Mouse (Mus musculus): ENCODE data around the gene Begain. TPM values are rescaled to one million over a fixed set of nuclear protein-coding genes. Genes with fewer than 3 reads are reported as not detected.

Begain gene
- polyA plus RNA-seq, 1 experiment from 2014 or later, result 1.5 TPM

- Histone ChIP-seq H3K27me3 (ENCODE audit: control insufficient read depth, insufficient read depth, low read length) (peaks cover 18% of the 10 kb centered on the region), H3K36me3 (ENCODE audit: control insufficient read depth, insufficient read depth) (no peaks in the 10 kb centered on the region), H3K4me2 (ENCODE audit: low read depth, low read length) (no peak overlapping the region), H3K4me1 (ENCODE audit: control insufficient read depth, insufficient read depth, low read length) (no peaks in the 10 kb centered on the region), H3K27ac (ENCODE audit: low read length) (no peak overlapping the region), H3K4me3 (ENCODE audit: low read length) (no peak overlapping the region), H3K9me3 (replicated peaks; ENCODE audit: control insufficient read depth, low read length) (0 out of 2 replicates have a peak, but pooled peaks cover 2% of the 10 kb centered on the region), H3K9ac (ENCODE audit: low read length) (no peak overlapping the region)
- WGBS, result 45% methylated on average over 14 of the region's 14 CpGs
- no peak for ATAC-seq (replicated peaks; ENCODE audit: extremely low read depth, insufficient read depth, low FRiP score)
Observed at GRCm38 (mm10) chr12:109038179-109038819, 29.7 kb downstream of the Begain start.

DNA sequence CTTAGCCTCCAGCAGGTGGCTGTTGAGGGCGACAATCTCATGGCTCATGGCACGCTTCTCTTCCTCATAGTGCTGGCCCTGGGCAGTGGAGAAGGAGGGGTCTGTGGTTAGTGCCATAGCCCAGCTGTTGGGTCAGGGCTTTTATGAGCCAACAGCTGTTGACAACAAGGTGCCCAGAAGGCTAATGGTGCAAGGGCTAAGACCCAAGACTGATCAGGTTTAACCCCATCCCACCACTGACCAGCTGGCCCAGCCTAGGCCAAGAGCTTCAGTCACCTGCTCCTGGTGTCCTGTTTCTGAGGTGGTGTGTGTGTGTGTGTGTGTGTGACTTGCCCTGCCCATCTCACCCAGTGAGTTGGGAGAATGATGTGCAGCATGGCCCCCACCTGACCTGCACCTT is 31.0 kb downstream of the Begain start:
- Histone ChIP-seq H3K9ac (ENCODE audit: low read length) (no peak overlapping the region), H3K4me2 (ENCODE audit: low read depth, low read length) (no peak overlapping the region), H3K9me3 (replicated peaks; ENCODE audit: control insufficient read depth, low read length) (0 out of 2 replicates have a peak, but pooled peaks cover 2% of the 10 kb centered on the region), H3K36me3 (ENCODE audit: control insufficient read depth, insufficient read depth) (no peaks in the 10 kb centered on the region), H3K4me3 (ENCODE audit: low read length) (no peak overlapping the region), H3K27ac (ENCODE audit: low read length) (no peak overlapping the region), H3K27me3 (ENCODE audit: control insufficient read depth, insufficient read depth, low read length) (peaks cover 31% of the 10 kb centered on the region), H3K4me1 (ENCODE audit: control insufficient read depth, insufficient read depth, low read length) (no peaks in the 10 kb centered on the region)
- ATAC-seq (replicated peaks; ENCODE audit: extremely low read depth, insufficient read depth, low FRiP score), result no peak
- 77% methylated on average over 2 of the region's 2 CpGs for WGBS

GRCm38 (mm10) chr12:109023780-109024179 is 44.2 kb downstream of the Begain start:
- Histone ChIP-seq H3K27me3 (ENCODE audit: control insufficient read depth, insufficient read depth, low read length) (no peaks in the 10 kb centered on the region), H3K9ac (ENCODE audit: low read length) (no peak overlapping the region), H3K4me2 (ENCODE audit: low read depth, low read length) (no peak overlapping the region), H3K9me3 (replicated peaks; ENCODE audit: control insufficient read depth, low read length) (no peaks in the 10 kb centered on the region), H3K27ac (ENCODE audit: low read length) (no peak overlapping the region), H3K4me3 (ENCODE audit: low read length) (no peak overlapping the region), H3K4me1 (ENCODE audit: control insufficient read depth, insufficient read depth, low read length) (no peaks in the 10 kb centered on the region), H3K36me3 (ENCODE audit: control insufficient read depth, insufficient read depth) (peaks cover 2% of the 10 kb centered on the region; the same call in 1 of the 2 replicates)
- WGBS, result 53% methylated on average over 9 of the region's 9 CpGs
- no peak for ATAC-seq (replicated peaks; ENCODE audit: extremely low read depth, insufficient read depth, low FRiP score)

DNA sequence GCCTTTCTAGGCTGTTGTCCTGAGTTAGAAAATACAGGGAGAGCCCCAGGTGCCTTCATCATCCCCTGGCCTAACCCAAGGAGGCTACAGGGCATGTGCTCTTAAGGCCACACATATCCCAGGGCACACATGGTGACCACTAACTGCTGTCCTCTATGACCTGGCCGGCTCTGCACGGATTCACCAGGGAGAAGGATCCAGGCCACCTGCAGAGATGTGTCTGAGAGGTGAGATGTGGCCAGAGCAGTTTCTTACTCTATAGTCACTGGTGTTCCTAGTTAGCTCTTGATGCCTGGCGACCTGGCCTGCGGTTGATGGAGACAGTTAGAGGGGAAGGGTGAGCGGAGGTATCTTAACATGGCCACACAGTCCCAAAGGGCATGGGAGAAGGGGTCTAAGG is 45.1 kb downstream of the Begain start:
- 77% methylated on average over 5 of the region's 5 CpGs for WGBS
- no peaks in the 10 kb centered on the region for H3K4me1 ChIP-seq (ENCODE audit: control insufficient read depth, insufficient read depth, low read length)
- H3K9me3 ChIP-seq (replicated peaks; ENCODE audit: control insufficient read depth, low read length), result no peaks in the 10 kb centered on the region
- ATAC-seq (replicated peaks; ENCODE audit: extremely low read depth, insufficient read depth, low FRiP score), result no peak
- peaks cover 2% of the 10 kb centered on the region; the same call in 1 of the 2 replicates for H3K36me3 ChIP-seq (ENCODE audit: control insufficient read depth, insufficient read depth)
- no peaks in the 10 kb centered on the region for H3K27me3 ChIP-seq (ENCODE audit: control insufficient read depth, insufficient read depth, low read length)
- H3K4me2 ChIP-seq (ENCODE audit: low read depth, low read length), result no peak overlapping the region
- no peak overlapping the region for H3K9ac ChIP-seq (ENCODE audit: low read length)
- H3K27ac ChIP-seq (ENCODE audit: low read length), result no peak overlapping the region
- H3K4me3 ChIP-seq (ENCODE audit: low read length), result no peak overlapping the region

DNA sequence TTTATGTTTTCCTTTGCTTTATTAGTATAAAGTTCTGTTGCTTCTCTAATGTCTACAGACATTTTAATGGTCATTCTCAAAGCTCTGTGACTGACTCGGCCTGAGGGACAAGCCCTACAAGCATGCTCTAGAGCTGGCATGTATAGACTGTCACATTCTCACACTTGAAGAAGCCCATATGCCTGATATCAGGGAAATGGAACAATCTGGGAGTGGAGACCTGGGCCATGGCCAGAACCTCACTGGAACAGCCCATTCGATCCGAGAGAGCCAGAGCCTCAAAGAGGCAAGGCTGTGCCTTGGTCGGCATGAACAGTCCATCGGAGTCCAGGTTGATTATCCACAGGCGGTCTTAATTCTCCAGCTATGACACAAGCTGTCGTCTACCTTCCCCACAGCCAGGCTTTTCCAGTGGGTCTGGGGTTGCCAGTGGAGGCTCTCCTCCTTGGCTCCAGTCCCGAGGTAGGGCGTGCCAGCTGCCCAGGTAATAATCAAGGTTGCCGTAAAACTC is 45.8 kb downstream of the Begain start:
- Histone ChIP-seq H3K27ac (ENCODE audit: low read length) (no peak overlapping the region), H3K9me3 (replicated peaks; ENCODE audit: control insufficient read depth, low read length) (no peaks in the 10 kb centered on the region), H3K4me1 (ENCODE audit: control insufficient read depth, insufficient read depth, low read length) (no peaks in the 10 kb centered on the region), H3K9ac (ENCODE audit: low read length) (no peak overlapping the region), H3K36me3 (ENCODE audit: control insufficient read depth, insufficient read depth) (peaks cover 2% of the 10 kb centered on the region; the same call in 1 of the 2 replicates), H3K4me3 (ENCODE audit: low read length) (no peak overlapping the region), H3K27me3 (ENCODE audit: control insufficient read depth, insufficient read depth, low read length) (no peaks in the 10 kb centered on the region), H3K4me2 (ENCODE audit: low read depth, low read length) (no peak overlapping the region)
- ATAC-seq (replicated peaks; ENCODE audit: extremely low read depth, insufficient read depth, low FRiP score), result no peak
- 77% methylated on average over 10 of the region's 10 CpGs for WGBS

DNA sequence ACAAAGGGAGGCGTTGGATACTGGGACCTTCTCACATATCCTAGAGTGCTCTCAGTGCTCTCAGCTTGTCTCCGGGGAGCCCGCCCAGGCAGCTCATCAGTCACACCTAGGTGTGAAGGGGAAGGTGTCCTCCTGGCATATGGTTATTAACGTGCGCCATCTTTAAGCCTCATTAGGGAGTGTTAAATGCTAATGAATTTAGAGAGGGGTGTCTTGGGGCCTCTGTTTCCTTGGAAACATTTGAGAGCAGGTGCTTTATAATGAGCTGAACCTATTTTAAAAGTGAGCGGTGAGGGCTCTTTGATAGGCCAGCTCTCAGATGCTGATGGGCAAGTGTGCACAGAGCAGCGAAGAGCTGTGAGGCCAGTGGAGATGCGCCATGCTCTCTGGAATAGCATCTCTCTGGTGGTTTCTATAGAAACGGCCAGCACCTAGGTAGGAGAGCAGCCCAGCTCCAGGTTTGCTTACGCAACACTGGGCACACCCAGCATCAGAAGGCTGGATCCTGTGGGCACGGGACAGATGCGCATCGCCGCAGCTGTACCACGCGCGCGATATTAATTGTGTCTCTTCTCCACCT is 57.9 kb downstream of the Begain start:
- Histone ChIP-seq H3K27me3 (ENCODE audit: control insufficient read depth, insufficient read depth, low read length) (no peaks in the 10 kb centered on the region), H3K36me3 (ENCODE audit: control insufficient read depth, insufficient read depth) (no peaks in the 10 kb centered on the region), H3K4me1 (ENCODE audit: control insufficient read depth, insufficient read depth, low read length) (no peaks in the 10 kb centered on the region), H3K9me3 (replicated peaks; ENCODE audit: control insufficient read depth, low read length) (no peaks in the 10 kb centered on the region), H3K9ac (ENCODE audit: low read length) (no peak overlapping the region), H3K4me3 (ENCODE audit: low read length) (no peak overlapping the region), H3K27ac (ENCODE audit: low read length) (no peak overlapping the region), H3K4me2 (ENCODE audit: low read depth, low read length) (no peak overlapping the region)
- 79% methylated on average over 18 of the region's 18 CpGs for WGBS
- ATAC-seq (replicated peaks; ENCODE audit: extremely low read depth, insufficient read depth, low FRiP score), result no peak

GRCm38 (mm10) chr12:109002978-109003377 is 65.0 kb downstream of the Begain start:
- no peak overlapping the region for H3K9ac ChIP-seq (ENCODE audit: low read length)
- H3K27ac ChIP-seq (ENCODE audit: low read length), result no peak overlapping the region
- no peaks in the 10 kb centered on the region for H3K36me3 ChIP-seq (ENCODE audit: control insufficient read depth, insufficient read depth)
- no peaks in the 10 kb centered on the region for H3K9me3 ChIP-seq (replicated peaks; ENCODE audit: control insufficient read depth, low read length)
- no peaks in the 10 kb centered on the region for H3K4me1 ChIP-seq (ENCODE audit: control insufficient read depth, insufficient read depth, low read length)
- no peak for ATAC-seq (replicated peaks; ENCODE audit: extremely low read depth, insufficient read depth, low FRiP score)
- 63% methylated on average over 7 of the region's 7 CpGs for WGBS
- no peak overlapping the region for H3K4me2 ChIP-seq (ENCODE audit: low read depth, low read length)
- no peaks in the 10 kb centered on the region for H3K27me3 ChIP-seq (ENCODE audit: control insufficient read depth, insufficient read depth, low read length)
- no peak overlapping the region for H3K4me3 ChIP-seq (ENCODE audit: low read length)

DNA sequence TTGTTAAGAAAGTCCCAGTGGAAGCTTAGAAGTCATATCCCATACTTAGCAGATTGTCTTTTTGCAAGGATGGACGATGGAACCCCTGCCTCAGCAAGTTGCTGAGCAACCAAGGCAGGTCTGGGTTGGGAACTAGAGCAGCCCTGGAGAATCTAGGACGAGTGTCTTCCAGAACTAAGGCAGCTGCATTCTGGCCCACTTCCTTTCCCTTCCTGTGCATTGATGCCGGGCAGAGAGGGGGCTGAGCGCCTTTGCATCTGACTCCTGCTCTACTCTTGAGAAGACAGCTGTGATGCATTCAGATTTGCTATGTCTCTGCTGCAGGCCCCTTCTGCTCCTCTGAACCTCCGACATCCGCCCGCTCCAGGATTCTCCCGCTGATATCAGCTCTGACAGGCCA is 70.8 kb downstream of the Begain start:
- H3K4me3 ChIP-seq (ENCODE audit: low read length), result no peak overlapping the region
- H3K9me3 ChIP-seq (replicated peaks; ENCODE audit: control insufficient read depth, low read length), result no peaks in the 10 kb centered on the region
- ATAC-seq (replicated peaks; ENCODE audit: extremely low read depth, insufficient read depth, low FRiP score), result no peak
- H3K27ac ChIP-seq (ENCODE audit: low read length), result no peak overlapping the region
- 82% methylated on average over 8 of the region's 8 CpGs for WGBS
- H3K27me3 ChIP-seq (ENCODE audit: control insufficient read depth, insufficient read depth, low read length), result no peaks in the 10 kb centered on the region; the same call in 1 of the 2 replicates
- H3K9ac ChIP-seq (ENCODE audit: low read length), result no peak overlapping the region
- H3K4me2 ChIP-seq (ENCODE audit: low read depth, low read length), result no peak overlapping the region
- no peaks in the 10 kb centered on the region for H3K36me3 ChIP-seq (ENCODE audit: control insufficient read depth, insufficient read depth)
- no peaks in the 10 kb centered on the region for H3K4me1 ChIP-seq (ENCODE audit: control insufficient read depth, insufficient read depth, low read length)

DNA sequence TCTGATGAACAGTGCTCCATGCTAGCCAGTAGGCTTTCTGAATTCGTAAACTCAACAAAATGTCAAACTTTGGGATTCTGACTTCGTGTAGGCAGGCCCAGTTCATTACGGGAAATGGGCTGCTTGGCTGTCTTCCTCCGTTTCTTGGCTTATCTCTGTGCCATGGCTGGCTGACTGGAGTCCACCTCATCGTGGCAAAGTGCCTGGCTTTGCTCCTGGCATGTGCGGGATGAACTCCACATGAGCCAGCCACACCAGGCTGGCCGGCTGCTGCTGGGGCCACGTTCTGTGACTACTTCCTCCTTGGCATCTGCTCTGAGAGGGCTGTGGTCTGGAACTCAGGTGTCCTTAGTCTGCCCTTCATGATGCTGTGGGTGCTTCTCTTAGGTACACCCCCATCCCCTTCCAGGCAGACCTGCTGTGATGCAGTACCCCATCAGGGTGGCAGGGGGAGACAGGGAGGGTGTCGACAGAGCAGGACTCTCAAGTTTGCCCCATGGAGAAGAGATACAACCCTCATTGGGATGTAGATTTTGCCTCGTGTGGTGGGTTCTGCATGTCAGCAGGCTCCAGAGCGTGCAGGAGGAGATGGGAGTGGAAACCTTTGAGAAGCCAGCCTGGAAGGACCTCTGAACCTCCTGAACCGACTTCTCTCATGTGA is 71.9 kb downstream of the Begain start:
- 77% methylated on average over 12 of the region's 12 CpGs for WGBS
- Histone ChIP-seq H3K4me3 (ENCODE audit: low read length) (no peak overlapping the region), H3K9ac (ENCODE audit: low read length) (no peak overlapping the region)

More for the DNA sequence above, 71.9 kb downstream of the Begain start:
- Histone ChIP-seq H3K9me3 (replicated peaks; ENCODE audit: control insufficient read depth, low read length) (no peaks in the 10 kb centered on the region), H3K4me2 (ENCODE audit: low read depth, low read length) (no peak overlapping the region), H3K27me3 (ENCODE audit: control insufficient read depth, insufficient read depth, low read length) (no peaks in the 10 kb centered on the region; the same call in 1 of the 2 replicates), H3K36me3 (ENCODE audit: control insufficient read depth, insufficient read depth) (no peaks in the 10 kb centered on the region), H3K27ac (ENCODE audit: low read length) (no peak overlapping the region), H3K4me1 (ENCODE audit: control insufficient read depth, insufficient read depth, low read length) (no peaks in the 10 kb centered on the region)
- ATAC-seq (replicated peaks; ENCODE audit: extremely low read depth, insufficient read depth, low FRiP score), result no peak
